Mouse (Mus musculus) left cerebral cortex, adult 11 months (tissue): ENCODE measurements around the gene Limk2.

Experiments
- DNase-seq: peaks from one replicate; pipeline ENCODE4 v3.0.0; 2022; ENCODE audit warnings: low spot score

Limk2 gene

DNA sequence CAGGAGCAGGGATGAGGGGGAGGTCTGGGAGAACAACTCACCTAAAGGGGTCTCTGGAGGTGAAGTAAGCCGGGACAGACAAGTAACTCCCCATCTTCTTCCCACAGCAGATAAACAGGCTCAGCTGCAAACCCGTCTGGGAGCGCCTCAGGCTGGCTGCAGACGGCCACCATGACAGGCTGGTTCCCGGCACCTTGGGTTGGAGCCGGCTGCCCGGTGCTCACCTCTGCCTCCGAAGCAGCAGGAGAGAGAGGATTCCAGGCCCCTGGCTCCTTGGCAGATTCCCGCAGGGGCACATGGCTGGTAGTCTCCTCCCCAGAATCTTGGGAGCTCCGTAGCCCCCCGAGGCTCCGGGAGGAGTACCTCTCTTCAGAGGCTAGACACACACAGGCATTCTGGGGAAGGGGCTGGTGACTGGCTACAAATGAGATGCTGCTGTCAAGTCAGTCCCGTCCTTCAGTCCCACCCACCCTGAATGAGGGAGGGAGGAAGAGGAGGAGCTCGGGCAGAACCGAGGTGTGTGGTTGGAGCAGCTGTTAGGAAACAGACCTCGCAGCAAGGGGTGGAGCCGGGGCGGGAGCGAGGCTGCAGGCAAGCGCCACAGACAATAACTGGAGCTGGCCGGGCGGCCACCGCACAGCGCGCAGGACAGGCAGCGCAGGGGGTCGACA, 37.9 kb downstream of the Limk2 start:
- DNase-seq = peak; percentile 80

DNA sequence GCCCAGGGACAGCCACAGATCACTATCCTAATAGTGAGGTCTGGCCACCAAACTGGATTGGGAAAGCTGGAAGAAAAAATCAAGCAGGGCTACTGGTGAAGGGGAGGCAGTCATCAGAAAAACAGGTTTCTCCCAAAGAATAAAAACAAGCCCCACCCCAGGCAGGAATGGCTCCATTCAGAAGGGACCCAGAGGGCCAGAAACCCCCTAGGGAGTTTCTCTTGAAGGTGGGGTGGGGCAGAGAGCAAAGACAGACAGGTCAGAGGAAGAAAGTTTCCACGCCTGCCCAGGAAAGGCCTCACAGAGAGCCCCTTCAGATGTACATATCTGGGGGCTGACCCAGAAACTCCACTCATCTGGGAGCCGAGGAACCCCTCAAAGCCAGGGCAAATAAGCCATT, 38.8 kb downstream of the Limk2 start:
- no peak for DNase-seq

DNA sequence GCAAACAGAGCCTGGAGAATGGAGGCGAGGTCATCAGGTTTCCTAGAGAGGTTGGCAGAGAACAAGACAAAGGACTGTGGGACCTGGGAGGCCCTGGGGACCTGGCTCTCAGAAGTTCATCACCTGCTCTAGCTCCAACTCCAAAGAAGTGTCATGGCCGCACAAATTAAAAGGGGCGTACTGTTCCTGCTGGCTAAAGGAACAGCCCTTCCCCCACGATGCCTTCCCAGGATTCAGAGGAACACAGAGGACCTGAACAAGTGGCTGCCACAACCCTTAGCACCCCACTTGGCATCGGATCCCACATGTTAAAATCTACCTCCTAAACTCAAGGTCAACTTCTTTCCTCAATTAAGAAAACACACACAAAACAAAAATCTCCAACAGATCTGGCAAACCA, 39.5 kb downstream of the Limk2 start:
- no peak for DNase-seq

DNA sequence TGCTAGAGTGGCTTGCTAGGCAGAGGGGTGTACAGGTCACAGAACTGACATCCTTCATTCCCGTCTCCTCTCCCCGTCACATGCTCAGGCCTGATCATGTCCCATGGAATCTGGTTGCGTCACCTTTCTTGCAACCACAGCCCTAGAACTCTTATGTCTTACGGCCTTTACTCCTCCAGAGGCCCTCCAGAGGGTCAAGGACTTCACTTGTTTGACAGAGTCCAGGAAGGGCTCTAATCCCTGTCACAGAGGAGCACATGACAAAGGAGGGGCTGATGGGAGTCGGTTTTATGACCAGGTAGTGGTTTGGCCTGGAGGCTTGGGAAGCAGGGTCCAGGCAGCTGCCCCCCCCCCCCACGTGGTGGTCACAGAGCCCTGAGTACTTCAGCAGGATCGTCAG, 40.0 kb downstream of the Limk2 start:
- no peak for DNase-seq

DNA sequence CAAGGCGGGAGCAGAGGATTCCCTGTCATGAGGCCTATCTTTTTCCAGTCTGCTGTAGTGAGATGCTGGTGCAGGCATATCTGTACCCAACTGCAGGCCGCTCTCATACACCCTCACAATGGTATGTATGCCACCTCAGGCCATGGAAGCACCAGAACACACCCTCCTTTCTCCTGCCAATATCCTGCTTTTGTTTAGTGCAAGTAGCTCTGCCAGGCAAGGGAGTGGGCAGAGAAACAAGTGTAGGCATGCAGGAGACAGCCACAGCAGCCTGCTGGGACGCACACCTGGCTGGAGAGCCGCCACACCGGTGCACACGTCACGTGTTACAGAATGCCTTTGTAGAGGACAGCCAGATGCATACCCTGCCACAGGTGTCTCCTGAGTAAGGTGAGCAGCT, 42.6 kb downstream of the Limk2 start:
- no peak for DNase-seq

DNA sequence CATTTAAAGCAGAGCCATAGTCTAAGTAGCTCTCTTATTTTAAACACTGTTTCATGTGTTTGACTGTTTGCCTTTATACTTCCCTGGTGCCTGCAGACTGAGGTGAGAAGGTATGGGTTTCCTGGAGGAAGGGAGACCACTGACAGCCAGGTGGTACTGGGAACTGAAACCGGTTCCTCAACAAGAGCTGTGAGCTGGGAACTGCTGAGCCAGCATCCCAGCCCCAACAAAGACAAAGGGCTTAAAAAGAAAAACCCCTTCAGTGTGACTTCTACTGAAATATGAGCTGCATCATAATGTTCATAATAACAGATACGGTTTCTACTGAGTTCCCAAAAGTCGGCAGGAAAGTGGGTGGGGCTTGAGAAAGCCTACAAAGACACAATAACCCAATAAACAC, 46.1 kb downstream of the Limk2 start:
- no peak for DNase-seq

DNA sequence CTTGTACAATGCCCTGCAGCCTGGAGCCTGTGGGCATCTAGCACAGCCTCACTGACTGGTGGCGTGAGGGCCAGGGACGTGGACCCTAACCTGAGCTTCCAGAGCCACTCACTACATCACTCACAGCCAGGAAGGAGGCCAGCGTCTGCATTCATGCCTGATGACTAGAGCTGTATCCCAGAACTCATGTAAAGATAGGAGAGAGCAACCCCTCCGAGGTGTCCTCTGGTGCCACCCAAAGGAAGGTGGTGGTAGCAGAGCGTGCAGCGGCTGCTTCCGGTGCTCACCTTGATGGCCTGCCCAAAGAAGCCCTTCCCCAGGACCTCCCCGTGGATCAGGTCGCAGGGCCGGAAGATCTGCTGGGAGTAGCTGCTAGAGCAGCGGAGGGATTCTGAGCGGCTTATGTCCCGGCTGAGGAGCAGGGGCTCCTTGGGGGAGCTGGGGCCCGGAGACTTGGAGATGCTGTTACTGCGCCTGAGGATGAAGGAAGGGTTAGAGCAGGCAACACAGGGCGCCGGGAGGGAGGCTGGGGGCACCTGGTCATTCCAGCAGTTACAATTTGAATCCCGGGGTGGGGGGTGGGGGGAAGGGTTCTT, 55.9 kb downstream of the Limk2 start:
- no peak for DNase-seq

- DNase-seq = no peak
Measured at GRCm38 (mm10) chr11:3352131-3352530, 56.9 kb downstream of the Limk2 start.

DNA sequence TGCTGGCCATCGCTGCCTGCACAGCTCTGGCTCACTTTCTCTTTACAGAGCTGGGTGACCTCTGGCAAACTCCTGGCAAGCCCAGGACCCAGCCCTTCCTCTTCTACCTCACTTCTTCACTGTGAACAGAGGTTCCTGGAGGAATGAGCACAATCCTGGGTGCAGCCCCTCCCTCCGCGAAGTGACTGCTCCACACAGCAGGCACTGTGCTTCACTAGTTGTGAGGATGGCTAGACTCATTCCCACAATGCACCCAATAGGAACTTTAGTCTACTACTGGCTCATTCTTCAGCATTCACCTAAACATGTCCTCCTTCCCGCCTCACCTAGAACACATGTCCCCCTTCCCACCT, 59.7 kb downstream of the Limk2 start:
- DNase-seq = no peak

DNA sequence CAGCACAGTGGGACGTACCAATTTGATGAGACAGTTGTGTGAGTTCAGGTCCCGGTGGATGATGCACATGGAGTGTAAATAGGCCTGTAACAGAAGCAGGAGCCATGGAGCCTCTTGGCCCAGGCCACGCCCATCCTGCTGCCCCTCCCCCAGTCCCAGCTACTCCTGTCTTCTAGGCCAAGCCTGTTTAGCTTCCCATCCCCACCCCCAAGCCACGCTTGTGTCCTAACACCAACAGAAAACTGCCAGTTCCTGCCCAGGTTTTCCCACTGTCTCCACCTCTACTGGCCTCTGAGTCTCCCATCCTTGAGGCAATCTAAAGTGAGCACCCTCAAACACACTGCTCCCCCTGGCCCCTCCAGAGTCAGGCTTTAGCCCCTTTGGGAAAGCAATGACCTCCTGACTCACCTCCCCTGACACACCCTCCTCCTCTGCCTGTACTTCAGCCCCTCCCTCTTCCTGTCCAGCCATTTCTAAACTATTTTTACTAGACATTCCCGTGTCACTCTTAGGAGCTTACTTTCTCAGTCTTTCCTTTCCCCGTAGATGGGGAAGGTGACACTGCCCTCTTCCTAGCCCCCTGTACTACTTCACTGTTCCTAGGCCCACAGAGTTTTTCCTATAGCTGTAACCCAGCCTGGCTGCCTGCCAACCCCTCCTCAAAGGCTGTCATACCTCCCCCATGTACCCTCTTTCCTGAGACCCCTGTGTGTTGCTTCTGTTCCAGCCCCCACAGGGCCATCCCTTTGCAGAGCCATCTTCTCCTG, 60.2 kb downstream of the Limk2 start:
- no peak for DNase-seq

- no peak for DNase-seq
Measured at GRCm38 (mm10) chr11:3347835-3348195, 61.2 kb downstream of the Limk2 start.

DNA sequence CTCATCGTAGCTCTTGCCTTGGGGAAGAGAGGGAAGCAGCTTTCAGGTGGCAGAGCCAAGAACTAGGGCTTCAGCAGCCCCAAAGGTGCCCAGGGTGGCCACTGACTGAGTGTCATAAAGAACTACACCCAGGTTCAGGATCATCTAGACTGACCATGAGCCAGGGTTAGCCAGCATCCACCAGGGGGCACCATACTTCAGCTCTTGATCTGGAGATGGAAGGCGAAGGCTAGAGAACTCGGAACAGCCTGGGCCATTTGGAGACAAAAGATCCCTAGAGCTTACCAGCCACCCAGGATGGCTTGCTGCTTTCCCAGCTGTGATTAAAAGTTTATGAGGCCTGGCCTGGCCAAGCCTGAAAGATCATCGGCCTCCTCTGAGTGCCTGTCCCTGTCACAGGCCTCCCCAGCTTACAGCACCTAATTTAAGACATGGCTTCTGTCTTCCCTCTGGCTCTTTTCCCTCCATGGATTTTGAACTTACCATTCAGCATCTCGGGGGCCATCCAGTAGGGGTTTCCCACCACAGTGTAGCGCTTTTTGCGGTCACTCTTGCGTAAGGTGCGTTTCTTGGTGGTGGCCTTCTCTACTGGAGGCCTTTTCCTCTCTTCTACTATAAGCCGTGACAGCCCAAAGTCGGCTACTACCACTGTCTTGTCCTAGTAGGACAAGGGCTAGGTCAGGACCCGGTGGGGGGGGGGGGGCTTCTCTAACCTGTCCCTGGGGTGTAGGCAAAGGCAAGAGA, 61.7 kb downstream of the Limk2 start:
- DNase-seq = peak; percentile 71

DNA sequence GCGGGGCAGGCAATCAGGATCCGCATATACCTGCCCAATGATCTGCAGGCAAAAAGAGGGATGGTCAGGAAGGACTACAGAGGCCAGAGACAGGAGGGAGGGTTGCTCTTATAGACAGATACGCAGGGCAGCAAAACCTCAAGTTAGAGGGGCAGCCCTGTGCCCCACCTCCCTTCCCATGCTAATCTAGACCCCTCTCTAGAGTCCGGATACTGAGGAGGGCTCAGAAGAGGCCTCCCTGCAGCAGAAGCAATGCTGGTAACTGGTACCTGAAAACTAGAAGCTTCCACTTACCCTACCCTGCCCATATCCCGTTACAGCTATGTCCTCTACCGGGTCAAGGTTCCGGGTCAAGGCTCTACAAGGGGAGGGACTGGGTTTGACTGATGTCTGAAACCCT, 62.6 kb downstream of the Limk2 start:
- no peak for DNase-seq

- DNase-seq = no peak
Measured at GRCm38 (mm10) chr11:3344916-3345315, 64.1 kb downstream of the Limk2 start.

- DNase-seq = no peak
Measured at GRCm38 (mm10) chr11:3341476-3341875, 67.5 kb downstream of the Limk2 start.

DNA sequence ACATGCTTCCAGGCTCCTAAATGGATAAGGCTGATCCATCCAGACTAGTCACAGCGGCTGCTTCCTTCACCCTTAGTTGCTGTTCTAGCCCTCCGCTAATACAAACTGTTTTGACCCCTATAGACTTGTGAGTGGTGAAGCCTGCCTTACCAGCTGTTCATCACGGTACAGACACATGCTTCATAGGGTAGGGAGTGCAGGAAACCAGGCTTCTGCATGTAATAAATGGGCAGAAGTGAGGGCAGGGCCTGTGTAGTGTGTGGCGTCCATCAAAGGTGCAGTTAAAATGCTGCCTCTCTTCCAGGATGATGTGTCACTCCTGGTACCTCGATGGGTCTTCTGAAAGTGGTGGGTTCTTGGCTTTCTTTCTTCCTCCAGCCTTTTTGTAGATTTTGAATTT, 71.0 kb downstream of the Limk2 start:
- no peak for DNase-seq

DNA sequence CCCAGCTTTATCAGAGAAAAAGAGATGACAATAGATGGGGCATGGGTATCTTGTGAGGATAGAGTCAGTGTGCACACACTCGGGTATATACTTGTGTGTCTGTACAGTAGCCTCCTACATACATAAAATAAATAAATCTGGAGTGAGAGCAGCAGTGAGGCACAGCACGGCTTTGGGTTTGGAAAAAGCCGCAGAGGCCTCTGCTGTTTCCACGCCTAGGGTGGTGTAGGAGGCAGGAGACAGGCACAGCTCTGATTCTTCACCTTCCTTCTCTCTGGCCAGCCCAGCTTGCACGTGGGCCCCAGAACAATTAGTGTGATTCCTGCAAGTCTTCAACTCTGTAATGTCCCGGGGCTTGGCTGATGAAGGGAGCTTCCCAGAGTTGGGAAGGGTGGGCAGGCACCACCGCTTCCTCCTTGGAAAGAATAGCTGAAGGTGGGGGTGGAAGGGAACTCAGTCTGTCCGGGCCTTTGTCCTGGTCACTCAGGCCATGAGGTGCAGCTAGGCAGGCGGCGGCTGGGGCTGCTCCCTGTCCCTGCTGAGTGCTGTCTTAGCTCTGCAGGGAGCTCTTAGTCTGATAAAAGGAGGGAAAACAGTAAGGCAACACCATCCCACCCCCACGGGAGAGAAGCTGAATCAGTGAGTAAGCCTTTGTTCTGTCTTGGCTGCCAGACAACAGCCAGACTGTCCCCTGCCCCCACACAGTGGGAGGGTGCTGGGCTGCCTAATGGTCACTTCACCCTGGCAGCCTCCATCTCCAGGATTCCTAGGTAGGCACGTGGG, 71.6 kb downstream of the Limk2 start:
- DNase-seq = peak; percentile 77

GRCm38 (mm10) chr11:3336602-3337001, 72.4 kb downstream of the Limk2 start:
- no peak for DNase-seq

DNA sequence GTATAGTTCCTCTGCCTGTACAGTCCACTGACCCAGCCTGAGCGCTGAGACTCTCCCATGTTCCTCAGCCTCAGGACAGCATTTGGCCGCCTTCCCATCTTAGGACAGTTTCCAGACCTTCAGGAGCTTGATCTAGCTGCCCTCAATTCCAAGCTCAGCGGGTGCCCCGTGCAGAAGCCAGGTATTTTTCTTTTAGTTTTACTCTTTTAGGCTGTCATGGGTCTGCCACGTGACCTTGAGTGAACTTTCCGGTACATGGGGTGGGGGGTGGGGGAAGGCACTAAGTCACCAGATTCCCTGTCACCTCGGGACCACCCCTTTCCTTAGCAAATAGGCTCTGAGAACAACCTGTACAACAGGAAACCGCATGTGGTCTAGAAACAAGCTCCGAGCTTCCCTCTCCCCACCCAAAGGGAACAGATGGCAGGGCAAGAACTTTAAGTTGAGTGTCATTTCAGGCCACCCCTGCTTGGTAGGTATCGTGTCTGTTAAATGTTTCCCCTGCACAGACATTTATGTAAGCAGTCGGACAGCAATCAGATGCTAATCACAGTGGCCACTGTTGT, 73.3 kb downstream of the Limk2 start:
- DNase-seq = no peak

GRCm38 (mm10) chr11:3334711-3335316, 74.2 kb downstream of the Limk2 start:
- no peak for DNase-seq

DNA sequence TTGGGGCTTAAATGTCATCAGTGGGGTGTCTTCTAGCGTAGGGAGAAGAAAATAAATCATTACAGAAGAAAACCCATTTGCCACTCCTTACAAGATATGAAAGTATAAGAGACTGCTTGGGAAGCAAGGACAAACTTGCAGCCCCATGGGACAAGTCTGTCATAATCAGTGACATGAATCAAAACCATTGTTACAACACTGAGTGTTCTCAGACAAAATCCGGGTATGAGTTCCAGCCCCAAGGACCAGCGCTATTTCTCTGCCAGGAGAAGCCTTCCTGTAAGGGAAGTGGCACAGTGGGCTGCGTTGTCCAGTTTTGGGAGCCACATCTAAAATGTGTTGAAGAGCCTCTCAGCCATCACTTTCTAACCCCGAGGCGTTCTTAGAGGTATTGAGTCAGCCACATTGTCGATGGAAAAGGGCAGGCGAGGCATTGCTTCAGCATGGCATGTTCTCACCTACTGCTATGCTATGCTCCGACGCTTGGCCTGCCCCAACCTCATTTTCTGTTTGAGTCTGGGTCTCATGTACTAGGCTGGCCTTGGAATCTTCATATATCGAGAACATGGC, 74.8 kb downstream of the Limk2 start:
- no peak for DNase-seq
